Comparison of ENCODE assay signal across 8 mouse cellular contexts in genomic region chr11:94994208-94994814, GRCm38 (mm10). TPM values are rescaled to one million over a fixed set of nuclear protein-coding genes. Genes with fewer than 3 reads are reported as not detected.
A peak's percentile ranks its signal among the peaks of the same experiment; 100 is the strongest.
DNase-seq lines count a peak whose midpoint lies in the region; ATAC-seq and TF ChIP-seq lines count a peak whose summit lies in the region.

No protein-coding gene starts in this region.

- TF ChIP-seq EP300 in heart, adult 2 months (IDR thresholded peaks at IDR 0.05; ENCODE audit: insufficient read depth, low read depth, low read length): no peak
- no peak for TF ChIP-seq EP300 in stomach, postnatal 0 days (optimal IDR thresholded peaks at IDR 0.05)

- peaks cover 24% of the 10 kb centered on the region for H3K4me1 ChIP-seq in heart, adult 2 months (ENCODE audit: control insufficient read depth, insufficient read depth, low read length)
- H3K4me1 ChIP-seq in heart, embryonic 15.5 days (replicated peaks): peaks cover 76% of the 10 kb centered on the region
- H3K4me1 ChIP-seq in liver, embryonic 15.5 days (replicated peaks): peaks cover 95% of the 10 kb centered on the region
- H3K4me1 ChIP-seq in stomach, postnatal 0 days (replicated peaks; ENCODE audit: control insufficient read depth, insufficient read depth): peaks cover 12% of the 10 kb centered on the region; the same call in 1 of the 2 replicates

- no peak for TF ChIP-seq POLR2A in heart, adult 2 months (IDR thresholded peaks at IDR 0.05; ENCODE audit: insufficient read depth, low read depth, low read length)

- H3K9me3 ChIP-seq in heart, embryonic 15.5 days (replicated peaks): no peaks in the 10 kb centered on the region
- no peaks in the 10 kb centered on the region for H3K9me3 ChIP-seq in liver, embryonic 15.5 days (replicated peaks)
- H3K9me3 ChIP-seq in stomach, postnatal 0 days (ENCODE audit: control insufficient read depth, low read length): no peaks in the 10 kb centered on the region

- no peak for TF ChIP-seq CTCF in heart, adult 2 months (IDR thresholded peaks at IDR 0.05)
- TF ChIP-seq CTCF in stomach, postnatal 0 days (IDR thresholded peaks at IDR 0.05; ENCODE audit: low read depth): no peak

- H3K4me3 ChIP-seq in heart, adult 2 months: peak overlapping the region; percentile 96
- peak overlapping the region; percentile 73 for H3K4me3 ChIP-seq in heart, embryonic 15.5 days
- H3K4me3 ChIP-seq in liver, embryonic 15.5 days (replicated peaks): peak overlapping the region; percentile 89
- peak overlapping the region; percentile 90 for H3K4me3 ChIP-seq in stomach, postnatal 0 days (ENCODE audit: low read depth, low read length)

- WGBS in heart, adult 2 months: 9% methylated on average over 10 of the region's 10 CpGs
- WGBS in heart, embryonic 15.5 days: 18% methylated on average over 10 of the region's 10 CpGs
- 19% methylated on average over 10 of the region's 10 CpGs for WGBS in liver, embryonic 15.5 days (ENCODE audit: insufficient replicate concordance)
- WGBS in stomach, postnatal 0 days: 37% methylated on average over 10 of the region's 10 CpGs

- intact Hi-C loops in heart, adult 2 months (cut with DNase I): no loop called here
- intact Hi-C loops in heart, postnatal 36 days (cut with DNase I): no loop called here

- H3K9ac ChIP-seq in heart, adult 2 months (ENCODE audit: low read depth, low read length): peak overlapping the region; percentile 46
- H3K9ac ChIP-seq in heart, embryonic 15.5 days: peak overlapping the region; percentile 82
- peak overlapping the region; percentile 94 for H3K9ac ChIP-seq in liver, embryonic 15.5 days
- peak overlapping the region; percentile 2 for H3K9ac ChIP-seq in stomach, postnatal 0 days (ENCODE audit: low read length)

- peak overlapping the region; percentile 97 for H3K27ac ChIP-seq in heart, adult 2 months
- peak overlapping the region; percentile 92 for H3K27ac ChIP-seq in heart, embryonic 15.5 days
- peak overlapping the region; percentile 90 for H3K27ac ChIP-seq in liver, embryonic 15.5 days (replicated peaks)
- no peak overlapping the region for H3K27ac ChIP-seq in stomach, postnatal 0 days (replicated peaks)

- H3K36me3 ChIP-seq in heart, adult 2 months (ENCODE audit: control insufficient read depth, insufficient read depth, low read length): no peaks in the 10 kb centered on the region
- peaks cover 29% of the 10 kb centered on the region; the same call in 1 of the 2 replicates for H3K36me3 ChIP-seq in heart, embryonic 15.5 days
- H3K36me3 ChIP-seq in liver, embryonic 15.5 days (replicated peaks): peaks cover 31% of the 10 kb centered on the region
- peaks cover 11% of the 10 kb centered on the region; the same call in 1 of the 2 replicates for H3K36me3 ChIP-seq in stomach, postnatal 0 days (ENCODE audit: control insufficient read depth, insufficient read depth, low read length)

- H3K27me3 ChIP-seq in heart, adult 2 months (ENCODE audit: control insufficient read depth, insufficient read depth, low read length): no peaks in the 10 kb centered on the region
- no peaks in the 10 kb centered on the region for H3K27me3 ChIP-seq in heart, embryonic 15.5 days
- H3K27me3 ChIP-seq in liver, embryonic 15.5 days: no peaks in the 10 kb centered on the region
- H3K27me3 ChIP-seq in stomach, postnatal 0 days (ENCODE audit: control insufficient read depth, insufficient read depth, low read length): no peaks in the 10 kb centered on the region

- peak overlapping the region; percentile 98 for H3K4me2 ChIP-seq in heart, embryonic 15.5 days
- H3K4me2 ChIP-seq in liver, embryonic 15.5 days: peak overlapping the region; percentile 97
- peak overlapping the region; percentile 99 for H3K4me2 ChIP-seq in stomach, postnatal 0 days (replicated peaks; ENCODE audit: low read depth)

- DNase-seq in heart, adult 2 months: peak; percentile 53 to 67
- DNase-seq in heart, postnatal 36 days: no peak
- peak; percentile 68 for DNase-seq in adrenal gland, postnatal 14 days
- no peak for DNase-seq in stomach, postnatal 0 days (ENCODE audit: low spot score)
- DNase-seq in spleen, postnatal 4 days (ENCODE audit: low spot score in 2 of 2): no peak
- no peak for DNase-seq in right cerebral cortex, adult 18-20 months

- no peak for ATAC-seq in heart, embryonic 15.5 days (replicated peaks; ENCODE audit: insufficient number of reproducible peaks, insufficient read depth, low FRiP score, low read depth)
- no peak for ATAC-seq in liver, embryonic 15.5 days (ENCODE audit: insufficient read depth)
- ATAC-seq in stomach, postnatal 0 days (ENCODE audit: low FRiP score, low TSS enrichment): no peak

- H3K79me2 ChIP-seq in heart, adult 2 months (replicated peaks; ENCODE audit: control insufficient read depth, insufficient read depth, low read length): peaks cover 7% of the 10 kb centered on the region

RNA-seq across cellular contexts. Expression of gene Ppp1r9b, which starts 3.5 kb away (rescaled TPM):
- total RNA-seq in heart, adult 2 months (2021): 10 to 100 TPM; 49.3 to 52.0 TPM
- 22.3 and 23.8 TPM in 2 replicates for polyA plus RNA-seq in heart, adult 2 months (2012; rRNA removed)
- 10 to 100 TPM; 46.3 to 50.8 TPM for total RNA-seq in heart, postnatal 36 days (2021)
- total RNA-seq in adrenal gland, postnatal 14 days (2021): 101 and 109 TPM in 2 replicates
- 5.0 and 6.6 TPM in 2 replicates for polyA plus RNA-seq in heart, embryonic 15.5 days (2015; fragmentation: Nextera tagmentation; extraction: Ambion mirVana)
- polyA plus RNA-seq in liver, embryonic 15.5 days (2015; fragmentation: Nextera tagmentation; extraction: Ambion mirVana): 8.2 and 8.8 TPM in 2 replicates
- 4.9 and 5.4 TPM in 2 replicates for polyA plus RNA-seq in stomach, postnatal 0 days (2015; fragmentation: Nextera tagmentation; extraction: Ambion mirVana)

RNA-seq across cellular contexts. Expression of gene Samd14, which starts 15.4 kb away (rescaled TPM):
- total RNA-seq in heart, adult 2 months (2021): 1 to 10 TPM; 1.2 to 1.7 TPM
- polyA plus RNA-seq in heart, adult 2 months (2012; rRNA removed): 0.82 and 1.9 TPM in 2 replicates
- total RNA-seq in heart, postnatal 36 days (2021): 1 to 10 TPM; 1.2 to 1.3 TPM
- 5.4 and 7.3 TPM in 2 replicates for total RNA-seq in adrenal gland, postnatal 14 days (2021)
- 8.0 and 13.2 TPM in 2 replicates for polyA plus RNA-seq in heart, embryonic 15.5 days (2015; fragmentation: Nextera tagmentation; extraction: Ambion mirVana)
- 33.9 and 39.2 TPM in 2 replicates for polyA plus RNA-seq in liver, embryonic 15.5 days (2015; fragmentation: Nextera tagmentation; extraction: Ambion mirVana)
- 6.7 and 7.2 TPM in 2 replicates for polyA plus RNA-seq in stomach, postnatal 0 days (2015; fragmentation: Nextera tagmentation; extraction: Ambion mirVana)

RNA-seq across cellular contexts. Expression of gene Sgca, which starts 18.2 kb away (rescaled TPM):
- total RNA-seq in heart, adult 2 months (2021): 100 to 1,000 TPM; 149 to 200 TPM
- 1,109 and 1,504 TPM in 2 replicates for polyA plus RNA-seq in heart, adult 2 months (2012; rRNA removed)
- 100 to 1,000 TPM; 185 to 189 TPM for total RNA-seq in heart, postnatal 36 days (2021)
- total RNA-seq in adrenal gland, postnatal 14 days (2021): 0.26 TPM in 1 of 2 replicates, not detected in the other
- polyA plus RNA-seq in heart, embryonic 15.5 days (2015; fragmentation: Nextera tagmentation; extraction: Ambion mirVana): 22.1 and 24.7 TPM in 2 replicates
- polyA plus RNA-seq in liver, embryonic 15.5 days (2015; fragmentation: Nextera tagmentation; extraction: Ambion mirVana): 0.35 and 1.1 TPM in 2 replicates
- polyA plus RNA-seq in stomach, postnatal 0 days (2015; fragmentation: Nextera tagmentation; extraction: Ambion mirVana): 0.47 and 0.80 TPM in 2 replicates

RNA-seq across cellular contexts. Expression of gene Hils1, which starts 26.9 kb away (rescaled TPM):
- not detected for total RNA-seq in heart, adult 2 months (2021)
- polyA plus RNA-seq in heart, adult 2 months (2012; rRNA removed): 0.25 TPM in 1 of 2 replicates, not detected in the other
- not detected for total RNA-seq in heart, postnatal 36 days (2021)
- not detected in 2 replicates for total RNA-seq in adrenal gland, postnatal 14 days (2021)
- 0.15 and 0.22 TPM in 2 replicates for polyA plus RNA-seq in heart, embryonic 15.5 days (2015; fragmentation: Nextera tagmentation; extraction: Ambion mirVana)
- polyA plus RNA-seq in liver, embryonic 15.5 days (2015; fragmentation: Nextera tagmentation; extraction: Ambion mirVana): not detected in 2 replicates
- not detected in 2 replicates for polyA plus RNA-seq in stomach, postnatal 0 days (2015; fragmentation: Nextera tagmentation; extraction: Ambion mirVana)

RNA-seq across cellular contexts. Expression of gene Pdk2, which starts 46.8 kb away (rescaled TPM):
- 100 to 1,000 TPM; 393 to 479 TPM for total RNA-seq in heart, adult 2 months (2021)
- 518 and 592 TPM in 2 replicates for polyA plus RNA-seq in heart, adult 2 months (2012; rRNA removed)
- total RNA-seq in heart, postnatal 36 days (2021): 100 to 1,000 TPM; 439 to 481 TPM
- total RNA-seq in adrenal gland, postnatal 14 days (2021): 147 and 156 TPM in 2 replicates
- polyA plus RNA-seq in heart, embryonic 15.5 days (2015; fragmentation: Nextera tagmentation; extraction: Ambion mirVana): 114 and 117 TPM in 2 replicates
- polyA plus RNA-seq in liver, embryonic 15.5 days (2015; fragmentation: Nextera tagmentation; extraction: Ambion mirVana): 10.2 and 10.8 TPM in 2 replicates
- polyA plus RNA-seq in stomach, postnatal 0 days (2015; fragmentation: Nextera tagmentation; extraction: Ambion mirVana): 29.8 and 39.0 TPM in 2 replicates

Comparison
In these comparisons a context has a peak if more than half of its experiments do, and no peak if none do; other contexts are left out.
1. DNase-seq: peak in heart, adult 2 months (2 of 2) and adrenal gland, postnatal 14 days (single experiment); none in heart, postnatal 36 days (0 of 2), stomach, postnatal 0 days (single experiment), spleen, postnatal 4 days (0 of 2) and right cerebral cortex, adult 18-20 months (single experiment).
2. RNA of gene Sgca, which starts 18.2 kb away (polyA plus RNA-seq): 1,109 to 1,504 TPM in heart, adult 2 months; 22.1 to 24.7 TPM in heart, embryonic 15.5 days, 0.35 to 1.1 TPM in liver, embryonic 15.5 days and 0.47 to 0.80 TPM in stomach, postnatal 0 days; every median in the first group is over 10 times any median in the second.
3. H3K9ac ChIP-seq: peak in every context shown above with its lines; median percentile 94 in liver, embryonic 15.5 days; 82 in heart, embryonic 15.5 days; 46 in heart, adult 2 months; 2 in stomach, postnatal 0 days.
4. Peak in every context shown above with its lines, with median percentiles within 50 percentile points of each other: H3K4me3 ChIP-seq and H3K4me2 ChIP-seq.